Mouse (Mus musculus) left cerebral cortex, postnatal 4 days (tissue): ENCODE measurements around the gene Gna12. TPM values are rescaled to one million over a fixed set of nuclear protein-coding genes. Genes with fewer than 3 reads are reported as not detected.

Source experiments
- DNase-seq: peaks from one replicate; pipeline ENCODE4 v3.0.0-alpha.2; 2022
- intact Hi-C: fragments of 180-260 bp; cut with DNase I; formaldehyde crosslinking; loops from one replicate; pipeline ENCODE4 v1.15.1; 2025
- total RNA-seq, 2 experiments: library from RNA; stranded (reverse); gene quantifications; 2 replicates each; pipeline ENCODE4 v1.2.3; 2021

Gene Gna12
- total RNA-seq, 2 experiments from 2014 or later, result 77.3 to 82.0 TPM

DNA sequence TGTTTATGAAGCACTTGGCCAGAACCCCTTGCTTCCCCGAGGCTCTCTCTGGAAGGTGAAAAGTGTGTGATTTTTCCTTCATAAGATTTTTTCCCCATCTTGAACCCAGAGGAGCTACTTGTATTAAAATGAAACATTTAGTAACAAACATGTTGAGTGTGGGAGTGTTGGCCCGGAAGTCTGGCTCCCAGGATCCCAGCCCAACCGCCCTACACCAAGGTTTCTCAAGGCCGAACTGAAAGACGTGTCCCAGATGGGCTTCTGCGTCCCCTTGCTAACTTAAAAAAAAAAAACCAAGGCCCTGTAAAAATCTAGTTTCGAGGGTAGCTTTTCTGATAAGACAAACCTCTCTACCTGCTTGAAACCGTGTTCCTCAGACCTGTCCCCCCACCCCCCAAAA is 2.3 kb downstream of the Gna12 start:
- DNase-seq, result no peak
- intact Hi-C loops, result loop anchor here (10.0 kb wide), 1 partner anchor 53 kb away; no protein-coding TSS in a partner anchor

- no peak for DNase-seq
- intact Hi-C loops, result loop anchor here (10.0 kb wide), 1 partner anchor 53 kb away; no protein-coding TSS in a partner anchor
Measured at GRCm38 (mm10) chr5:140827413-140827812, 2.8 kb downstream of the Gna12 start.

GRCm38 (mm10) chr5:140826796-140827195 is 3.4 kb downstream of the Gna12 start:
- intact Hi-C loops, result loop anchor here (10.0 kb wide), 1 partner anchor 52 kb away; no protein-coding TSS in a partner anchor
- peak; percentile 18 for DNase-seq

- intact Hi-C loops, result loop anchor here (10.0 kb wide), 1 partner anchor 51 kb away; no protein-coding TSS in a partner anchor
- no peak for DNase-seq
Measured at GRCm38 (mm10) chr5:140826118-140826517, 4.1 kb downstream of the Gna12 start.

- intact Hi-C loops, result loop anchor here (10.0 kb wide), 1 partner anchor 49 kb away; no protein-coding TSS in a partner anchor
- DNase-seq, result no peak
Measured at GRCm38 (mm10) chr5:140824126-140824525, 6.1 kb downstream of the Gna12 start.

- DNase-seq, result no peak
- intact Hi-C loops, result loop anchor here (10.0 kb wide), 1 partner anchor 49 kb away; no protein-coding TSS in a partner anchor
Measured at GRCm38 (mm10) chr5:140823386-140823785, 6.8 kb downstream of the Gna12 start.

- intact Hi-C loops, result loop anchor here (10.0 kb wide), 1 partner anchor 47 kb away; no protein-coding TSS in a partner anchor
- no peak for DNase-seq
Measured at GRCm38 (mm10) chr5:140821951-140822350, 8.3 kb downstream of the Gna12 start.

DNA sequence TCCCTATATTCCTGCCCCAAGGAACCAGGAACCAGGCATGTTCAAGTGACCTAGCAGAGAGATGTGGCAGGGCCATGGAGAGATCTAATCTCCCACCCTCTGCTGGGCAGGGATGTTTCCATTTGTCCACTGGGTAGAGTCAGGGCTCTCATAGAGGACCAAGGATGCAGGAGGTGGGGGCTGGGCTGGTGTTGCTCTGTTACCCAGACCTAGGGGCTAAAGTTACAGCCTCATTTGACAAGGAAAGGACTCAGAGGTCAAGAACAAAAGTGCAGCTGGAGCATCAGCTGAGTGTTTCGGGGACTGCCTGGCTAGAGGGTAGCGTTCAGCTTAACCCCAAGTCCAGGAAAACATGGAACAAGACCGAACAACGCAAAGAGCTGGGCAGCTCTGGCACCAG is 9.7 kb downstream of the Gna12 start:
- no peak for DNase-seq
- intact Hi-C loops, result loop anchor here (10.0 kb wide), 1 partner anchor 46 kb away; no protein-coding TSS in a partner anchor

DNA sequence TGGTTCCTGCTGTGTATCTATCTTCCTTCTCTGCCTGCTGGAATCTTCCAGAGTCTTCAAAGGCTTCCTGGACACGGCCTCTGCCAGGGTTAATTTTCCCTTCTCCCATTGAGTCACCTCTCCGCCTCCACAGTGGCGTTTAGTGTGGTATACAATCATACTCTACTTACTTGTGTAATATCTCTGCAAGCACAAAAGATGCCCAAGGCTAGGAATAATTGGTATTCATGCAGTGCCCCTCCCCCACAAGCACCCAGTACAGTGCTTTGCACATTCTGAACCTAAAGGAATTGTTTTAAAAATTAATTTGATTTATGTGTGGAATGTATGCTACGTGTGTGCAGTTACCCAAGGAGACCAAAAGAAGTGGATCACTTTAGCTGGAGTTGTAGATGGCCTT is 10.6 kb downstream of the Gna12 start:
- no peak for DNase-seq
- intact Hi-C loops, result no loop called here

DNA sequence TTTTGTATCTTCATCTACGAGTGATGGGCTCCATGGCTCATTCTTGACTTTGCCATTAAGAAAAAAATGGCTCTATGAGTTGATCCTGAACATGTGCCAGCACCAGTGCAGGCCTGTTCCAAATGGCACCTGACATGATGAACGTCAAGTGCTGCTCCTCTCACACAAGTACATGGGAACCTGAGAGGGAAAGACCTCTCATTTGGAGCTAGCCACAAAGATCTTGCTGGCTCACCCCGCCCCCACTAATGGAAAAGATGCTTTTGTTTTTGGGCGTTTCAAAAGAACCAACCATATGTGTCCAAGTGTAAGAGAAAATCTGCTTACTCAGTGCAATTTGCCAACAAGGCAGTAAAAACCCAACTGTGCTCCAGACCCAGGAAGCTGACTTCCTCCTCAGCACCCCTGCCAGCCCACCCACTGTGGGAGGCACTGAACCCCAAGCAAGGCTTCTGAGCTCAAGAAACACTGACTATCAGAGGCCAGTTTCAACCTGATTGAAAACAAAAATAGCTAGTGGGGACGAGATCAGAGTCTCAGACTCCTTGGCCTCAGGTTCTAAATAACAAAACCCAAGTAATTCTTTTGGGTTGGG is 11.7 kb downstream of the Gna12 start:
- DNase-seq, result peak; percentile 28
- intact Hi-C loops, result no loop called here

DNA sequence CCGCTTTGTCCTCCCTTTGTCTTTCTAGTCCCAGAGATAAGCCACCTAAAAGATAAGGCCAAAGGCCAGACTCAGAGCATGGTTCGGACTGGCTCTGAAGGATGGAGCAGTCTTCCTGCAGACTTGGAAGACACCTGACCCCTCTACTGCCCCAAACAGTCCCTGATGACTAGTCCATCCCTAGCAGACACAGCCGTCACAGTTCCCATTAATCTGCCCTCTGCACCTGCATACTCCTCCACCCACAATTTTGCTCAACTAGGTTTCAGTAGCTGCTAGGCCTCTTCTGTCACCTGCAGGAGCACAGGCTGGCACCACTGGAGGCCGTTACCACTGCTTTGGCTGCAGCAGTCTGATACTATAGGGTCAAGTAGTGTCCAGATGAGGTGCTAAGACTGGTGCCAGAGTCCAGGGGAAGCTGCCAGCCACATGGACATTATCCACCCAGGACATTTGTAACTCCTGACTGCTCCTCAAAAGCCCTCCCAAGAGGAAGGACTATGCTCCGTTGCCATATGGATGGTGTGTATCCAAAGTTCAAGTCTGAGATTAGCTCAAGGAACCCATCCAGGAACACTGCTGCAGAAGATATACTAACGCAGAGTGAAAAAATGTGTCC is 13.2 kb downstream of the Gna12 start:
- DNase-seq, result no peak
- intact Hi-C loops, result no loop called here

DNA sequence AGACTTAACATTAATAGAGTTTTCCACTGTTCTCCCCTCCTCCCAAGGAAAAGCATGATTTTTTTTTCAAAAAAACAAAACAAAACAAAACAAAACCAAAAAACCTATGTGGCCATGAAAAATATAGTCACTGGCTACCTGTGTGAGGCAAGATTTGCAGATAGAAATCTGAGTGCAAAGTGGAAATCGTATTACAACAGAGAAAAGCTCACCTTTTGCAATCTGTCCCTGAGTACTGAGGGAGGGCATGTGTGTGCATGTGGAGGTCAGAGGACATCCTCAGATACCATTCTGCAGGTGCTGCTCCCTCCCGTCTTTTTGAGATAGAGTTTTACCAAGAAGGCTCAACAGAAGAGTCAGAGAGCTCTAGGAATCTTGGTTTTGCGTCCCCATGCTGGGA is 14.2 kb downstream of the Gna12 start:
- no peak for DNase-seq
- intact Hi-C loops, result no loop called here

GRCm38 (mm10) chr5:140815059-140815728 is 15.0 kb downstream of the Gna12 start:
- peak; percentile 56 for DNase-seq
- intact Hi-C loops, result no loop called here

DNA sequence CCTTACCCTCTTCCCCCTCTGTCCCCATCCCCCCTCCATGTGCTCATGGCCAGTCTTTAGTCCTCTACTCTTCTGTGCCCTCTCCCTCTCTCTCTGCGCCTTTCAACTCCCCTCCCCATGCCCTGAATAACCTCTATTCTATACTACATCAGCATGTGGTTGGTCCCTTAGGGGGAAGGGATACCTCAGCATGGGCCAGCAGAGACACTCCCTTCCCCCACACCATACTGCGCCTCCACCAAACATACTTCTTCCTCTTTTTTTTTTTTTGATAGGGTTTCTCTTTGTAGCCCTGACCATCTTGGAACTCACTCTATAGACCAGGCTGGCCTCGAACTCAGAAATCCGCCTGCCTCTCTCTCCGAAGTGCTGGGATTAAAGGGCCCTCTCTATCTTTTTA is 15.8 kb downstream of the Gna12 start:
- intact Hi-C loops, result no loop called here
- no peak for DNase-seq

GRCm38 (mm10) chr5:140812699-140813098 is 17.5 kb downstream of the Gna12 start:
- intact Hi-C loops, result no loop called here
- DNase-seq, result no peak

GRCm38 (mm10) chr5:140812063-140812462 is 18.2 kb downstream of the Gna12 start:
- intact Hi-C loops, result no loop called here
- no peak for DNase-seq

DNA sequence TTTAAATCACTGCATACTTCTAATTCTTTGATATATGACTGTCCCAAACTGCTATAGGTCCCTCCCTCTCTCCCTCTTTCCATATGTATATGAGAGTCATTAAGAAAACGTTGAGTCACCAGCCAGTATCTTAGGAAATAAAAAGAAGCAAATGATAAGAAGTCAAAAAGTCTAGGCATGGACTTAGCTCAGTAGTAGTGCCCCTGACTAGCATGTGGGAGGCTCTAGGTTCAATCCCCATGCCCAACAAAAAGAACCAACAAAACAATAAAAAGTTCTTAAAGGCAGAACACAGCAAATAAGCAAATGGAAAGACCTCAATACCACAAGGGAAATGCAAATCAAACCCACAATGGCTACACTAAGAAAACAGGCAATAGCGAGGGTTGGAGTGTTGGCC is 18.8 kb downstream of the Gna12 start:
- DNase-seq, result no peak

DNA sequence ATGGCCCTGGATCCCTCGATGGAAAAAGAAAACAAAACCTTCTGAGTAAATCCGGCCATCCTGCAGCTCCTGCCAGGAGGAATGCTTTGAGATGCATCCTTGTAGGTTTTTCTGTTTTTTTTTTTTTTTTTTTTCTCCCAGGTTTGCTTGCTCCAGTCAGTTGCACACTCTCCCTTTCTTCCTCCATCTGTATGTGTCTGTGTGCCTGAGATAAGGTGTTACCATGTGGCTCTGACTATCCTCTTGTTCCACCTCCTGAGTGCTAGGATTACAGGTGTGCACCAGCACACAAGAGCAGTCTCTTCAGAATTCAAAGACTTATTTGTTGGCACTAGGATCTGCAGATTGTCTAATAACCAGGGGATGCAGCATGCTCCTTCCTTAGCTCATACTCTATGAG is 23.3 kb downstream of the Gna12 start:
- DNase-seq, result no peak
- intact Hi-C loops, result no loop called here

More for the DNA sequence above, 18.8 kb downstream of the Gna12 start:
- intact Hi-C loops, result no loop called here

DNA sequence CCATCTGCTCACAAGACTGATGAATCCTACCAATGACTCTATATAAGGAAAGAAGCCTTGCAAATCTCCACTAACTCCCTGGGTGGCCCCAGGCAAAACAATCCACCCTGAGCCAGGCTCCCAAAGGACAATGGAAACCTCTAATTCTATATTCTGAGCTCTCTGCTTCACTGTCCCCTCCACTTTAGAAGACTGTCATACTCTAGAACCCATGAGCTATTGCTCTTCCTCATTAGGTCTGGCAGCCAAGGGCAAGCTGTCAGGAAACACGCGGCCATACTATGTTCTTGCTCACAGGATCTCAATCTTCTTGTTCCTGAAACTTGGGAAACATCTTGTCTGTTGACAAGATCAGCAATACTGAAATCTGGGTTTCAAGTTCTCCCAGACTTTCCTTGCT is 24.0 kb downstream of the Gna12 start:
- no peak for DNase-seq
- intact Hi-C loops, result no loop called here

- no peak for DNase-seq
- intact Hi-C loops, result no loop called here
Measured at GRCm38 (mm10) chr5:140801782-140802181, 28.4 kb downstream of the Gna12 start.

- intact Hi-C loops, result no loop called here
Measured at GRCm38 (mm10) chr5:140800288-140800923, 29.8 kb downstream of the Gna12 start.

More at GRCm38 (mm10) chr5:140800288-140800923, 29.8 kb downstream of the Gna12 start:
- DNase-seq, result no peak
